9 mouse cellular contexts compared by ENCODE assay signal in the genomic region with DNA sequence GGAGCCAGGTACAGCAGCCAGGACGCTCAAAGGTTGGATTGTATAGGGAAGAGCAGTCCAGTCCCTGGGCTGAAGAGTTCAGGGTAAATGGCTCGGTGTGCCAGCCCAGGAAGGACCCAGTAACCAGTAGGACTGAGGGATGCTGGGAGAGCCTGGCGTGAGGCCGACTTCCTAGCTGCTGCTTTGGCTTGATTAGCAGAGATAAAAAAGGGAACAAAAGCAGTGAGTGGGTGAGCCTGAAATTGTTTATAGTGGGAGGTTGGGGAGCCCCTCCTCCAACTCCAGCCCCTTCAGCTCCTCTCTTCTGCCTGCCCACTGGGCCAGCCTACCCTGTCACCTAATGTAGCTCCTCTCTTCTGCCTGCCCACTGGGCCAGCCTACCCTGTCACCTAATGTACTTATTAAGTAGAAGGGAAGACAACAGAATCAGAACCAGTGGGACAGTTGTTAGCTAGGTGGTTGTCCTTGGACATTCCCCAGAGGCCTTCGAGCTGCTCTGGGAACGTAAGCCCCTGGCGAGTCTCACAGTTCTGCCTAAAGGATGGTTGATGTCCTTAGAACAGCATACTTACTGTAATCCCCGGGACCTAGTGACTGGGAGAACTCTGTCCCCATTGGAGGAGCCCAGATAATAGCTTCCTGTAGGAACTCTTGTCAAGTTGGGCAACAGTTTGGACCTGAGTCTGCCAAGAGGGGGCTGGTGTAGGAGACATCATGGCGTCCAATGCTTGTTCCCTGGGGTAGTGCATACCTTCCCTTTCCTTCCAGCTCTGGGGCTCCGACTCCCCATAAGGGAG. TPM values are rescaled to one million over a fixed set of nuclear protein-coding genes. Genes with fewer than 3 reads are reported as not detected.
DNase-seq lines count a peak whose midpoint lies in the region; ATAC-seq and TF ChIP-seq lines count a peak whose summit lies in the region.
"Had no signal": no experiment of that assay in that cellular context is flagged by ENCODE, and none has a peak within 500 bp of the region (broad histone marks: within the 10 kb centered on the region; RNA-seq: fewer than 3 reads in every experiment).

No protein-coding gene starts in this region.

- H3K4me2 ChIP-seq in heart, embryonic 12.5 days, result no peak overlapping the region
- no peak overlapping the region for H3K4me2 ChIP-seq in midbrain, embryonic 14.5 days (ENCODE audit: low read length)
- H3K4me2 ChIP-seq: liver, embryonic 13.5 days had no signal

- TF ChIP-seq EP300 in heart, adult 2 months (IDR thresholded peaks at IDR 0.05; ENCODE audit: insufficient read depth, low read depth, low read length), result no peak

- no peaks in the 10 kb centered on the region for H3K27me3 ChIP-seq in heart, adult 2 months (ENCODE audit: control insufficient read depth, insufficient read depth, low read length)
- H3K27me3 ChIP-seq in heart, embryonic 12.5 days (replicated peaks), result no peaks in the 10 kb centered on the region
- no peaks in the 10 kb centered on the region for H3K27me3 ChIP-seq in midbrain, embryonic 14.5 days (ENCODE audit: control insufficient read depth, insufficient read depth, low read length)
- H3K27me3 ChIP-seq: liver, embryonic 13.5 days had no signal

- H3K79me2 ChIP-seq in heart, adult 2 months (replicated peaks; ENCODE audit: control insufficient read depth, insufficient read depth, low read length), result no peaks in the 10 kb centered on the region

- no peak overlapping the region for H3K9ac ChIP-seq in heart, adult 2 months (ENCODE audit: low read depth, low read length)
- H3K9ac ChIP-seq in heart, embryonic 12.5 days, result no peak overlapping the region
- H3K9ac ChIP-seq in midbrain, embryonic 14.5 days (replicated peaks; ENCODE audit: low read length), result no peak overlapping the region
- H3K9ac ChIP-seq: liver, embryonic 13.5 days had no signal

- intact Hi-C loops in heart, adult 2 months (cut with DNase I), result no loop called here

- peaks cover 10% of the 10 kb centered on the region for H3K4me1 ChIP-seq in heart, adult 2 months (ENCODE audit: control insufficient read depth, insufficient read depth, low read length)
- H3K4me1 ChIP-seq in heart, embryonic 12.5 days (replicated peaks), result peaks cover 8% of the 10 kb centered on the region
- 0 out of 2 replicates have a peak, but pooled peaks cover 3% of the 10 kb centered on the region for H3K4me1 ChIP-seq in midbrain, embryonic 14.5 days (ENCODE audit: control insufficient read depth, insufficient read depth, low read length)

- WGBS in heart, adult 2 months, result 47% methylated on average over 10 of the region's 10 CpGs
- 67% methylated on average over 10 of the region's 10 CpGs for WGBS in heart, embryonic 12.5 days
- WGBS in midbrain, embryonic 14.5 days, result 87% methylated on average over 10 of the region's 10 CpGs

- DNase-seq in heart, adult 2 months, result peak; percentile 53 to 59
- peak; percentile 74 for DNase-seq in cerebellum, adult 9-10 months
- DNase-seq in midbrain, embryonic 14.5 days, result no peak
- DNase-seq in spleen, postnatal 36 days (ENCODE audit: low spot score in 2 of 2), result no peak
- no peak for DNase-seq in MN1 (ENCODE audit: low spot score)
- DNase-seq: liver, embryonic 13.5 days had no signal

- H3K9me3 ChIP-seq in heart, embryonic 12.5 days (replicated peaks), result no peaks in the 10 kb centered on the region
- no peaks in the 10 kb centered on the region for H3K9me3 ChIP-seq in midbrain, embryonic 14.5 days (ENCODE audit: control insufficient read depth, low read length)
- H3K9me3 ChIP-seq: liver, embryonic 13.5 days had no signal

- TF ChIP-seq POLR2A in heart, adult 2 months (IDR thresholded peaks at IDR 0.05; ENCODE audit: insufficient read depth, low read depth, low read length), result no peak

- H3K27ac ChIP-seq in heart, adult 2 months, result peak overlapping the region; percentile 62
- H3K27ac ChIP-seq in heart, embryonic 12.5 days (ENCODE audit: poor library complexity, severe bottlenecking), result no peak overlapping the region
- no peak overlapping the region for H3K27ac ChIP-seq in midbrain, embryonic 14.5 days (replicated peaks; ENCODE audit: low read depth, low read length)
- H3K27ac ChIP-seq: liver, embryonic 13.5 days had no signal

- H3K4me3 ChIP-seq in heart, adult 2 months, result no peak overlapping the region
- H3K4me3 ChIP-seq in heart, embryonic 12.5 days, result no peak overlapping the region
- H3K4me3 ChIP-seq in midbrain, embryonic 14.5 days (replicated peaks; ENCODE audit: low read depth, low read length), result no peak overlapping the region
- H3K4me3 ChIP-seq: liver, embryonic 13.5 days had no signal

- no peak for TF ChIP-seq CTCF in heart, adult 2 months (IDR thresholded peaks at IDR 0.05)

- H3K36me3 ChIP-seq in heart, adult 2 months (ENCODE audit: control insufficient read depth, insufficient read depth, low read length), result no peaks in the 10 kb centered on the region
- H3K36me3 ChIP-seq in heart, embryonic 12.5 days, result peaks cover 66% of the 10 kb centered on the region
- peaks cover 69% of the 10 kb centered on the region for H3K36me3 ChIP-seq in midbrain, embryonic 14.5 days (ENCODE audit: control insufficient read depth, insufficient read depth, low read length)

- no peak for ATAC-seq in heart, embryonic 12.5 days (ENCODE audit: insufficient number of reproducible peaks, low FRiP score)
- peak; percentile 63 to 84 for ATAC-seq in hematopoietic stem cell, adult 5-6 weeks (replicated peaks in 1 of 2; ENCODE audit: insufficient read depth in 1 of 2, low FRiP score in 2 of 2, low TSS enrichment in 1 of 2, low read depth in 1 of 2, poor library complexity in 2 of 2, severe bottlenecking in 2 of 2)
- peak; percentile 92 for ATAC-seq in megakaryocyte-erythroid progenitor cell, adult 5-6 weeks (replicated peaks; ENCODE audit: low FRiP score, low TSS enrichment, poor library complexity, severe bottlenecking)
- ATAC-seq in midbrain, embryonic 14.5 days (ENCODE audit: low FRiP score, low TSS enrichment), result no peak

RNA-seq across cellular contexts. Expression of gene Vps35l, which starts 37.8 kb away (rescaled TPM):
- total RNA-seq in heart, adult 2 months (2021), result 10 to 100 TPM; 21.0 to 21.7 TPM
- polyA plus RNA-seq in heart, adult 2 months (2012; rRNA removed), result 26.5 and 30.2 TPM in 2 replicates
- 55.7 and 55.8 TPM in 2 replicates for polyA plus RNA-seq in heart, embryonic 12.5 days (2016; fragmentation: Nextera tagmentation; extraction: Ambion mirVana)
- 40.2 and 49.3 TPM in 2 replicates for total RNA-seq in hematopoietic stem cell, adult 5-6 weeks (2017)
- total RNA-seq in megakaryocyte-erythroid progenitor cell, adult 5-6 weeks (2014; fragmentation: Nextera tagmentation), result 43.7 and 46.6 TPM in 2 replicates
- total RNA-seq in megakaryocyte-erythroid progenitor cell, adult 5-6 weeks (2017), result 38.9 and 52.9 TPM in 2 replicates
- polyA plus RNA-seq in midbrain, embryonic 14.5 days (2014; fragmentation: Nextera tagmentation; extraction: Ambion mirVana), result 83.6 and 101 TPM in 2 replicates

Comparison
In these comparisons a context has a peak if more than half of its experiments do, and no peak if none do; other contexts are left out.
1. DNase-seq: peak in heart, adult 2 months (2 of 2) and cerebellum, adult 9-10 months (single experiment); none in midbrain, embryonic 14.5 days (single experiment), spleen, postnatal 36 days (0 of 2) and MN1 (single experiment).
2. ATAC-seq: peak in hematopoietic stem cell, adult 5-6 weeks (2 of 2) and megakaryocyte-erythroid progenitor cell, adult 5-6 weeks (single experiment); none in heart, embryonic 12.5 days (single experiment) and midbrain, embryonic 14.5 days (single experiment).